Comparison of ENCODE assay signal across 1 mouse cellular context in the genomic region with DNA sequence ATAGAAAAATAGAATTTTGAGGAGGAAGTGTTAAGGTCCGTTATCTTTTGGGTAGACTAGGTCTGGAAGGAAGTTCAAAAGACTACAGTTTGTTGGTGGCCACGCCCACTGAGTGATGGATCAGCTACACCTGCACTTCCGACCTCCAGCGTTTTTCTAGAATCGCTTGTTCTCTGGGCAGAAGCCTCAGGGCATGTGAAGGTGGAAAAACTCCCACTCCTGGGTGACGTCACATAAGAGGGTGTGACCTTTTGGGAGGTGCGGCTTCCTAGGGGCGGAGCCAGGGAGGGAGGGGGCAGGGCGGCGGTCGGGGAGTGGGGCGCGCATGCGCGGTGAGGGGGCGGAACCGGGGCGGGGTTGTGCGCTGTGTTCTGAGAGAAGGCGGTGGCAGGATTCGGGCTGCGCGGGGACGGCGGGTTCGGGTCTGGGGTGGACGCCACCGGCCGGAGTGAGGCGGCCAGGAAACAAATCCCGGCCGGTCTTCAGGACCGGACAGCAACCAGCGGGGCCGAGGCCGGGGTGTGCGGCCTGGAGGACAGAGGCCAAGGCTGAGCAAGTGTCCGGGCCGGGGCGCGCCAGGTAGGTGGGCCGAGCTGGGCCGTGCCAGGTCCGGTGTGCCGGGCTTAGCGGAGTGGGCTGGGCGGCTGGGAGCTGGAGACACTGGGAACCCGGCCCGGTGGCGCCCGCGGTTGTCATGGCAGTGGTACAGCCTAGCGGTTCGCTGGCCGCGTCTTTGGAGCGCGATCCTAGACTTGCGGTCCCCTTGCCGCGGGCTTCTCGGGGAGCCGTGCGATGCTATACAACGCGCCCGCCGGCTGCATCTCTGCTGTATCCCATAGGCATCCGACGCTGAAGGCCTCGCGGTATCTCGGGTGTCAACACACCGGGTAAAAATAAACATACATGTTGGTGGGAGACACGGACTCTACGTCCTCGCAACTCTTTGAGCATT.
TF ChIP-seq lines count a peak whose summit lies in the region.

Inpp4a (plus strand) TSS at position 326 of the 952 bp plus-strand sequence.

TF ChIP-seq in C2C12, 6 proteins besides CTCF, POLR2A, EP300 and RAD21 (continued from another document):
- TF ChIP-seq FOSL1 (IDR thresholded peaks at IDR 0.05; ENCODE audit: insufficient read depth, low read length, poor library complexity, severe bottlenecking) (no peak), MAX (IDR thresholded peaks at IDR 0.05) (no peak)
